Mouse (Mus musculus) myocyte (in vitro differentiated cells): Measurements from ENCODE around the gene Abca17. TPM values are rescaled to one million over a fixed set of nuclear protein-coding genes. Genes with fewer than 3 reads are reported as not detected.

ENCODE experiments used
- H3K27me3 ChIP-seq: one replicate; pipeline ENCODE4 v1.6.1; 2011; ENCODE audit not compliant: control insufficient read depth, insufficient read depth, insufficient read length
- H3K36me3 ChIP-seq: one replicate; pipeline ENCODE4 v1.6.1; 2011; ENCODE audit not compliant: control insufficient read depth, insufficient read depth
- H3K4me2 ChIP-seq: one replicate; pipeline ENCODE4 v1.6.1; 2011; ENCODE audit warnings: low read depth, control low read depth
- H3K4me3 ChIP-seq: one replicate; pipeline ENCODE4 v1.5.1; 2011; ENCODE audit warnings: mild to moderate bottlenecking, control low read depth, moderate library complexity
- H3K79me2 ChIP-seq: one replicate; pipeline ENCODE4 v1.6.1; 2011; ENCODE audit not compliant: control insufficient read depth, insufficient read depth
- H3ac ChIP-seq: one replicate; pipeline ENCODE4 v1.6.1; 2011; ENCODE audit not compliant: control insufficient read depth, insufficient read length
- CEBPB ChIP-seq: IDR thresholded peaks from 2 replicates; pipeline ENCODE4 v1.6.1; 2011; ENCODE audit warnings: mild to moderate bottlenecking, moderate library complexity; ENCODE audit not compliant: poor library complexity, insufficient read depth, severe bottlenecking
- E2F4 ChIP-seq: IDR thresholded peaks from one replicate; pipeline ENCODE4 v1.6.1; 2011; ENCODE audit warnings: mild to moderate bottlenecking, control low read depth, moderate library complexity; ENCODE audit not compliant: insufficient read depth
- MAX ChIP-seq: IDR thresholded peaks from one replicate; pipeline ENCODE4 v1.6.1; 2011; ENCODE audit warnings: low read depth, mild to moderate bottlenecking, control low read depth
- MYOD1 ChIP-seq, 3 experiments: IDR thresholded peaks; one replicate each; pipeline ENCODE4 v1.6.1; 2011; ENCODE audit warnings: control low read depth in 2 of 3, low read depth in 2 of 3, mild to moderate bottlenecking in 2 of 3, moderate library complexity in 1 of 3; ENCODE audit not compliant: insufficient read length in 2 of 3, control insufficient read depth in 1 of 3
- MYOG ChIP-seq, 3 experiments: IDR thresholded peaks; one replicate each; pipeline ENCODE4 v1.6.1; 2011; ENCODE audit warnings: control low read depth in 2 of 3, low read depth in 2 of 3, mild to moderate bottlenecking in 2 of 3; ENCODE audit not compliant: insufficient read length in 2 of 3, control insufficient read depth in 1 of 3, insufficient read depth in 1 of 3
- POLR2A ChIP-seq: IDR thresholded peaks from one replicate; pipeline ENCODE4 v1.6.1; 2011; ENCODE audit warnings: low read depth, mild to moderate bottlenecking, control low read depth, moderate library complexity; ENCODE audit not compliant: insufficient read length
- POLR2AphosphoS2 ChIP-seq: IDR thresholded peaks from one replicate; pipeline ENCODE4 v1.6.1; 2011; ENCODE audit warnings: low read depth, control low read depth; ENCODE audit not compliant: insufficient read length
- REST ChIP-seq: IDR thresholded peaks from one replicate; pipeline ENCODE4 v1.6.1; 2011; ENCODE audit warnings: mild to moderate bottlenecking, control low read depth, moderate library complexity; ENCODE audit not compliant: insufficient read depth, insufficient read length
- SRF ChIP-seq: IDR thresholded peaks from one replicate; pipeline ENCODE4 v1.6.1; 2011; ENCODE audit warnings: low read depth; ENCODE audit not compliant: control insufficient read depth, insufficient read length
- TCF12 ChIP-seq: IDR thresholded peaks from one replicate; pipeline ENCODE4 v1.6.1; 2011; ENCODE audit warnings: mild to moderate bottlenecking, control low read depth; ENCODE audit not compliant: poor library complexity, insufficient read depth, severe bottlenecking
- TCF3 ChIP-seq: IDR thresholded peaks from one replicate; pipeline ENCODE4 v1.6.1; 2011; ENCODE audit warnings: low read depth, control low read depth; ENCODE audit not compliant: insufficient read length
- USF1 ChIP-seq: IDR thresholded peaks from one replicate; pipeline ENCODE4 v1.6.1; 2011; ENCODE audit warnings: low read depth, mild to moderate bottlenecking, control low read depth, moderate library complexity
- polyA plus RNA-seq: library from polyadenylated mRNA; unstranded; fragments of >200 nt; fragmentation: generic; extraction: Trizol; gene quantifications from one replicate; pipeline ENCODE4 v1.2.1, GENCODE M21; 2012; ENCODE audit warnings: missing spikeins

Abca17 gene
- polyA plus RNA-seq, 1 experiment: not detected

GRCm38 (mm10) chr17:24288477-24288876 is 62.4 kb downstream of the Abca17 start:
- Histone ChIP-seq H3ac (no peak overlapping the region), H3K36me3 (no peaks in the 10 kb centered on the region), H3K27me3 (peaks cover 6% of the 10 kb centered on the region), H3K4me2 (no peak overlapping the region), H3K4me3 (no peak overlapping the region), H3K79me2 (no peaks in the 10 kb centered on the region)
- TF ChIP-seq MAX (no peak), CEBPB (no peak), POLR2AphosphoS2 (no peak), SRF (no peak), E2F4 (no peak), POLR2A (no peak), TCF12 (no peak), MYOD1 (IDR thresholded peaks at IDR 0.05; ENCODE audit: control insufficient read depth in 1 of 3, insufficient read length in 2 of 3, low read depth in 2 of 3) (no peak), USF1 (no peak), MYOG (IDR thresholded peaks at IDR 0.05; ENCODE audit: control insufficient read depth in 1 of 3, insufficient read depth in 1 of 3, insufficient read length in 2 of 3, low read depth in 2 of 3) (no peak), TCF3 (no peak), REST (no peak)

- Histone ChIP-seq H3K79me2 (no peaks in the 10 kb centered on the region), H3K4me2 (no peak overlapping the region), H3K4me3 (no peak overlapping the region), H3ac (no peak overlapping the region), H3K27me3 (peaks cover 6% of the 10 kb centered on the region), H3K36me3 (no peaks in the 10 kb centered on the region)
- TF ChIP-seq TCF12 (no peak), MAX (no peak), POLR2AphosphoS2 (no peak), TCF3 (no peak), CEBPB (no peak), MYOD1 (IDR thresholded peaks at IDR 0.05; ENCODE audit: control insufficient read depth in 1 of 3, insufficient read length in 2 of 3, low read depth in 2 of 3) (no peak), SRF (no peak), REST (no peak), POLR2A (no peak), USF1 (no peak), MYOG (IDR thresholded peaks at IDR 0.05; ENCODE audit: control insufficient read depth in 1 of 3, insufficient read depth in 1 of 3, insufficient read length in 2 of 3, low read depth in 2 of 3) (no peak), E2F4 (no peak)
Observed at GRCm38 (mm10) chr17:24285680-24286079, 65.2 kb downstream of the Abca17 start.

- no peak overlapping the region for H3K4me2 ChIP-seq
- TF ChIP-seq TCF3 (no peak), POLR2AphosphoS2 (no peak), REST (no peak), MYOD1 (IDR thresholded peaks at IDR 0.05; ENCODE audit: control insufficient read depth in 1 of 3, insufficient read length in 2 of 3, low read depth in 2 of 3) (no peak), USF1 (no peak)
Observed at GRCm38 (mm10) chr17:24283266-24283818, 67.5 kb downstream of the Abca17 start.

GRCm38 (mm10) chr17:24282637-24283036 is 68.2 kb downstream of the Abca17 start:
- no peak overlapping the region for H3K4me3 ChIP-seq
- TF ChIP-seq TCF3 (no peak), MYOG (IDR thresholded peaks at IDR 0.05; ENCODE audit: control insufficient read depth in 1 of 3, insufficient read depth in 1 of 3, insufficient read length in 2 of 3, low read depth in 2 of 3) (no peak), REST (no peak), SRF (no peak), TCF12 (no peak), CEBPB (no peak), USF1 (no peak), MYOD1 (IDR thresholded peaks at IDR 0.05; ENCODE audit: control insufficient read depth in 1 of 3, insufficient read length in 2 of 3, low read depth in 2 of 3) (no peak), POLR2A (no peak), MAX (no peak), POLR2AphosphoS2 (no peak), E2F4 (no peak)
- no peaks in the 10 kb centered on the region for H3K79me2 ChIP-seq
- H3K36me3 ChIP-seq: no peaks in the 10 kb centered on the region
- no peak overlapping the region for H3K4me2 ChIP-seq
- H3ac ChIP-seq: no peak overlapping the region
- H3K27me3 ChIP-seq: peaks cover 4% of the 10 kb centered on the region

More at GRCm38 (mm10) chr17:24283266-24283818, 67.5 kb downstream of the Abca17 start:
- Histone ChIP-seq H3K79me2 (no peaks in the 10 kb centered on the region), H3K4me3 (no peak overlapping the region), H3ac (no peak overlapping the region), H3K27me3 (peaks cover 6% of the 10 kb centered on the region), H3K36me3 (no peaks in the 10 kb centered on the region)

- no peaks in the 10 kb centered on the region for H3K36me3 ChIP-seq
- no peak overlapping the region for H3K4me3 ChIP-seq
- H3K4me2 ChIP-seq: no peak overlapping the region
- H3K27me3 ChIP-seq: no peaks in the 10 kb centered on the region
- no peak overlapping the region for H3ac ChIP-seq
- no peaks in the 10 kb centered on the region for H3K79me2 ChIP-seq
- no peak for TF ChIP-seq MYOG (IDR thresholded peaks at IDR 0.05; ENCODE audit: control insufficient read depth in 1 of 3, insufficient read depth in 1 of 3, insufficient read length in 2 of 3, low read depth in 2 of 3)
Observed at GRCm38 (mm10) chr17:24279907-24280306, 71.0 kb downstream of the Abca17 start.
